Mouse (Mus musculus) megakaryocyte, embryonic 14.5 days (primary cell): Measurements from ENCODE around the gene Klk1b4. TPM values are rescaled to one million over a fixed set of nuclear protein-coding genes. Genes with fewer than 3 reads are reported as not detected.

Experiments
- H3K27me3 ChIP-seq: replicated peaks from 2 replicates; pipeline ENCODE3; 2012; ENCODE audit warnings: inconsistent platforms
- H3K36me3 ChIP-seq: replicated peaks from 2 replicates; pipeline ENCODE3; 2012; ENCODE audit warnings: low read length, inconsistent platforms, mixed read lengths
- H3K4me1 ChIP-seq: 2 replicates; pipeline ENCODE4 v1.6.1; 2012; ENCODE audit warnings: inconsistent platforms
- H3K4me3 ChIP-seq: replicated peaks from 2 replicates; pipeline ENCODE3; 2012; ENCODE audit warnings: moderate library complexity, mild to moderate bottlenecking, inconsistent platforms
- H3K9me3 ChIP-seq: 2 replicates; pipeline ENCODE4 v1.6.1; 2012; ENCODE audit warnings: inconsistent platforms
- FLI1 ChIP-seq: IDR thresholded peaks from 2 replicates; pipeline ENCODE4 v1.6.1; 2012; ENCODE audit warnings: low read length, inconsistent platforms, mixed read lengths
- GATA1 ChIP-seq: IDR thresholded peaks from 3 replicates; pipeline ENCODE4 v1.6.1; 2012; ENCODE audit warnings: mixed read lengths, low read length, inconsistent platforms, borderline replicate concordance
- polyA plus RNA-seq: library from polyadenylated mRNA; stranded (reverse); fragments of >175 nt; gene quantifications from 2 replicates; pipeline ENCODE4 v1.2.3, GENCODE M21; 2012; ENCODE audit warnings: low replicate concordance; ENCODE audit not compliant: insufficient read depth

The Klk1b4 gene
- polyA plus RNA-seq, 1 experiment = not detected

- Histone ChIP-seq H3K36me3 (peaks cover 61% of the 10 kb centered on the region), H3K4me1 (peaks cover 50% of the 10 kb centered on the region), H3K27me3 (peaks cover 3% of the 10 kb centered on the region), H3K4me3 (no peak overlapping the region), H3K9me3 (no peaks in the 10 kb centered on the region)
- no peak for TF ChIP-seq FLI1
- TF ChIP-seq GATA1 = no peak
These were observed 45.9 kb downstream of the Klk1b4 start for GRCm38 (mm10) chr7:44253023-44253616.

- Histone ChIP-seq H3K36me3 (peaks cover 43% of the 10 kb centered on the region), H3K4me1 (peaks cover 33% of the 10 kb centered on the region), H3K27me3 (peaks cover 18% of the 10 kb centered on the region), H3K9me3 (no peaks in the 10 kb centered on the region), H3K4me3 (no peak overlapping the region)
- TF ChIP-seq GATA1 (no peak), FLI1 (no peak)
These were observed 47.7 kb downstream of the Klk1b4 start for GRCm38 (mm10) chr7:44254930-44255329.

- H3K9me3 ChIP-seq = no peaks in the 10 kb centered on the region
- TF ChIP-seq FLI1 = no peak
- TF ChIP-seq GATA1 = no peak
- peaks cover 24% of the 10 kb centered on the region for H3K36me3 ChIP-seq
- peaks cover 40% of the 10 kb centered on the region for H3K27me3 ChIP-seq
- no peak within 1 kb of the TSS for H3K4me3 ChIP-seq
- peaks cover 16% of the 10 kb centered on the region for H3K4me1 ChIP-seq
These were observed 50.0 kb downstream of the Klk1b4 start, which contains the start of gene Acp4 for GRCm38 (mm10) chr7:44257278-44257677. Gene Acp4, minus strand, starts transcription at chr7:44257378.

GRCm38 (mm10) chr7:44260410-44260809, 53.2 kb downstream of the Klk1b4 start:
- no peak for TF ChIP-seq GATA1
- TF ChIP-seq FLI1 = no peak
- Histone ChIP-seq H3K27me3 (peaks cover 58% of the 10 kb centered on the region), H3K4me1 (peaks cover 14% of the 10 kb centered on the region), H3K4me3 (no peak overlapping the region), H3K9me3 (no peaks in the 10 kb centered on the region), H3K36me3 (no peaks in the 10 kb centered on the region)

- TF ChIP-seq GATA1 = no peak
- no peak for TF ChIP-seq FLI1
- Histone ChIP-seq H3K27me3 (peaks cover 61% of the 10 kb centered on the region), H3K4me1 (peaks cover 14% of the 10 kb centered on the region), H3K36me3 (no peaks in the 10 kb centered on the region), H3K9me3 (no peaks in the 10 kb centered on the region), H3K4me3 (no peak within 1 kb of the TSS)
These were observed 53.9 kb downstream of the Klk1b4 start, which contains the start of gene Gm15517 for GRCm38 (mm10) chr7:44261147-44261546. Gene Gm15517, plus strand, starts transcription at chr7:44261447.

Other genes starting within 250 kb of the Klk1b4 start
- not detected in 2 replicates for gene Klk1b1, start 240.7 kb upstream of the Klk1b4 start, polyA plus RNA-seq
- gene Klk1b9, start 231.4 kb upstream of the Klk1b4 start, polyA plus RNA-seq = not detected in 2 replicates
- gene Klk1b11, start 211.6 kb upstream of the Klk1b4 start, polyA plus RNA-seq = not detected in 2 replicates
- not detected in 2 replicates for gene Klk1b26, start 195.3 kb upstream of the Klk1b4 start, polyA plus RNA-seq
- not detected in 2 replicates for gene Klk1b27, start 155.1 kb upstream of the Klk1b4 start, polyA plus RNA-seq
- not detected in 2 replicates for gene Klk1b21, start 105.1 kb upstream of the Klk1b4 start, polyA plus RNA-seq
- not detected in 2 replicates for gene Klk1b22, start 94.8 kb upstream of the Klk1b4 start, polyA plus RNA-seq
- gene Klk1b16, start 70.7 kb upstream of the Klk1b4 start, polyA plus RNA-seq = not detected in 2 replicates
- gene Klk1b24, start 19.2 kb upstream of the Klk1b4 start, polyA plus RNA-seq = not detected in 2 replicates
- gene Klk1b3, start 9.2 kb upstream of the Klk1b4 start, polyA plus RNA-seq = not detected in 2 replicates
- not detected in 2 replicates for gene Klk1b5, start 8.5 kb downstream of the Klk1b4 start, polyA plus RNA-seq
- not detected in 2 replicates for gene Klk1, start 17.9 kb downstream of the Klk1b4 start, polyA plus RNA-seq
- not detected in 2 replicates for gene Gm36864, start 28.7 kb downstream of the Klk1b4 start, polyA plus RNA-seq
- gene 1700028J19Rik, start 39.3 kb downstream of the Klk1b4 start, polyA plus RNA-seq = not detected in 2 replicates
- gene 2410002F23Rik, start 39.3 kb downstream of the Klk1b4 start, polyA plus RNA-seq = 90.5 and 96.5 TPM in 2 replicates
- gene Acp4, start 49.9 kb downstream of the Klk1b4 start, polyA plus RNA-seq = not detected in 2 replicates
- not detected in 2 replicates for gene Gm15517, start 54.0 kb downstream of the Klk1b4 start, polyA plus RNA-seq
- 0.92 and 1.8 TPM in 2 replicates for gene Clec11a, start 99.5 kb downstream of the Klk1b4 start, polyA plus RNA-seq
- gene Shank1, start 102.8 kb downstream of the Klk1b4 start, polyA plus RNA-seq = 0.07 TPM in 1 of 2 replicates, not detected in the other
- gene Syt3, start 176.7 kb downstream of the Klk1b4 start, polyA plus RNA-seq = not detected in 2 replicates
- not detected in 2 replicates for gene 1700008O03Rik, start 178.4 kb downstream of the Klk1b4 start, polyA plus RNA-seq
- not detected in 2 replicates for gene Lrrc4b, start 221.6 kb downstream of the Klk1b4 start, polyA plus RNA-seq